Mouse (Mus musculus): ENCODE data around the gene Nr5a2. TPM values are rescaled to one million over a fixed set of nuclear protein-coding genes. Genes with fewer than 3 reads are reported as not detected.

Nr5a2 gene
- total and polyA plus RNA-seq, 2 experiments from 2014 or later = 0.45 to 1.6 TPM

GRCm38 (mm10) chr1:136934051-136934450, 26.2 kb downstream of the Nr5a2 start:
- Histone ChIP-seq H3K27me3 (ENCODE audit: control insufficient read depth, insufficient read depth, low read length) (no peaks in the 10 kb centered on the region), H3K4me1 (ENCODE audit: control insufficient read depth, insufficient read depth) (0 out of 2 replicates have a peak, but pooled peaks cover 5% of the 10 kb centered on the region), H3K27ac (ENCODE audit: low read depth) (no peak overlapping the region), H3K9ac (replicated peaks; ENCODE audit: low read depth, low read length) (no peak overlapping the region), H3K36me3 (replicated peaks; ENCODE audit: control insufficient read depth, insufficient read depth, low read length) (no peaks in the 10 kb centered on the region), H3K4me3 (ENCODE audit: low read depth, low read length) (no peak overlapping the region), H3K9me3 (replicated peaks; ENCODE audit: control insufficient read depth, low read length) (no peaks in the 10 kb centered on the region), H3K4me2 (ENCODE audit: low read depth, low read length) (no peak overlapping the region)
- DNase-seq (ENCODE audit: low spot score) = no peak
- no peak for TF ChIP-seq CTCF (IDR thresholded peaks at IDR 0.05; ENCODE audit: low read depth)
- no peak for TF ChIP-seq EP300 (IDR thresholded peaks at IDR 0.05; ENCODE audit: low read depth)
- ATAC-seq (ENCODE audit: insufficient read depth, low read depth) = no peak
- 77% methylated on average over 10 of the region's 10 CpGs for WGBS

GRCm38 (mm10) chr1:136931026-136931425, 29.2 kb downstream of the Nr5a2 start:
- H3K4me1 ChIP-seq (ENCODE audit: control insufficient read depth, insufficient read depth) = 0 out of 2 replicates have a peak, but pooled peaks cover 5% of the 10 kb centered on the region
- no peak for ATAC-seq (ENCODE audit: insufficient read depth, low read depth)
- no peak for TF ChIP-seq CTCF (IDR thresholded peaks at IDR 0.05; ENCODE audit: low read depth)
- H3K9me3 ChIP-seq (replicated peaks; ENCODE audit: control insufficient read depth, low read length) = no peaks in the 10 kb centered on the region
- H3K27ac ChIP-seq (ENCODE audit: low read depth) = no peak overlapping the region
- no peak for DNase-seq (ENCODE audit: low spot score)
- H3K4me2 ChIP-seq (ENCODE audit: low read depth, low read length) = no peak overlapping the region
- 86% methylated on average over 5 of the region's 5 CpGs for WGBS
- H3K27me3 ChIP-seq (ENCODE audit: control insufficient read depth, insufficient read depth, low read length) = no peaks in the 10 kb centered on the region
- no peaks in the 10 kb centered on the region for H3K36me3 ChIP-seq (replicated peaks; ENCODE audit: control insufficient read depth, insufficient read depth, low read length)
- no peak overlapping the region for H3K4me3 ChIP-seq (ENCODE audit: low read depth, low read length)
- H3K9ac ChIP-seq (replicated peaks; ENCODE audit: low read depth, low read length) = no peak overlapping the region

- no peak for TF ChIP-seq CTCF (IDR thresholded peaks at IDR 0.05; ENCODE audit: low read depth)
- Histone ChIP-seq H3K4me2 (ENCODE audit: low read depth, low read length) (no peak overlapping the region), H3K9ac (replicated peaks; ENCODE audit: low read depth, low read length) (no peak overlapping the region), H3K4me1 (ENCODE audit: control insufficient read depth, insufficient read depth) (0 out of 2 replicates have a peak, but pooled peaks cover 5% of the 10 kb centered on the region), H3K36me3 (replicated peaks; ENCODE audit: control insufficient read depth, insufficient read depth, low read length) (no peaks in the 10 kb centered on the region), H3K4me3 (ENCODE audit: low read depth, low read length) (no peak overlapping the region), H3K9me3 (replicated peaks; ENCODE audit: control insufficient read depth, low read length) (no peaks in the 10 kb centered on the region), H3K27me3 (ENCODE audit: control insufficient read depth, insufficient read depth, low read length) (no peaks in the 10 kb centered on the region), H3K27ac (ENCODE audit: low read depth) (no peak overlapping the region)
- ATAC-seq (ENCODE audit: insufficient read depth, low read depth) (no peak), DNase-seq (ENCODE audit: low spot score) (no peak)
- 94% methylated on average over 6 of the region's 6 CpGs for WGBS
Measured at GRCm38 (mm10) chr1:136929743-136930142, 30.5 kb downstream of the Nr5a2 start.

- ATAC-seq (ENCODE audit: insufficient read depth, low read depth) = no peak
- H3K4me3 ChIP-seq (ENCODE audit: low read depth, low read length) = no peak overlapping the region
- H3K27ac ChIP-seq (ENCODE audit: low read depth) = no peak overlapping the region
- no peaks in the 10 kb centered on the region for H3K9me3 ChIP-seq (replicated peaks; ENCODE audit: control insufficient read depth, low read length)
- no peak for DNase-seq (ENCODE audit: low spot score)
- TF ChIP-seq EP300 (IDR thresholded peaks at IDR 0.05; ENCODE audit: low read depth) (no peak), CTCF (IDR thresholded peaks at IDR 0.05; ENCODE audit: low read depth) (no peak; the same call in 1 of the 2 replicates)
- no peak overlapping the region for H3K4me2 ChIP-seq (ENCODE audit: low read depth, low read length)
- H3K27me3 ChIP-seq (ENCODE audit: control insufficient read depth, insufficient read depth, low read length) = no peaks in the 10 kb centered on the region
- H3K4me1 ChIP-seq (ENCODE audit: control insufficient read depth, insufficient read depth) = no peaks in the 10 kb centered on the region
- H3K36me3 ChIP-seq (replicated peaks; ENCODE audit: control insufficient read depth, insufficient read depth, low read length) = no peaks in the 10 kb centered on the region
- WGBS = 60% methylated on average over 9 of the region's 9 CpGs
- no peak overlapping the region for H3K9ac ChIP-seq (replicated peaks; ENCODE audit: low read depth, low read length)
Measured at GRCm38 (mm10) chr1:136927428-136927827, 32.8 kb downstream of the Nr5a2 start.

- Histone ChIP-seq H3K36me3 (replicated peaks; ENCODE audit: control insufficient read depth, insufficient read depth, low read length) (no peaks in the 10 kb centered on the region), H3K27me3 (ENCODE audit: control insufficient read depth, insufficient read depth, low read length) (no peaks in the 10 kb centered on the region), H3K9ac (replicated peaks; ENCODE audit: low read depth, low read length) (no peak overlapping the region), H3K4me1 (ENCODE audit: control insufficient read depth, insufficient read depth) (no peaks in the 10 kb centered on the region), H3K27ac (ENCODE audit: low read depth) (no peak overlapping the region), H3K9me3 (replicated peaks; ENCODE audit: control insufficient read depth, low read length) (no peaks in the 10 kb centered on the region), H3K4me3 (ENCODE audit: low read depth, low read length) (no peak overlapping the region), H3K4me2 (ENCODE audit: low read depth, low read length) (no peak overlapping the region)
- ATAC-seq (ENCODE audit: insufficient read depth, low read depth) (no peak), DNase-seq (ENCODE audit: low spot score) (no peak)
- no peak for TF ChIP-seq CTCF (IDR thresholded peaks at IDR 0.05; ENCODE audit: low read depth)
- TF ChIP-seq EP300 (IDR thresholded peaks at IDR 0.05; ENCODE audit: low read depth) = no peak
- WGBS = 26% methylated on average over 3 of the region's 3 CpGs
Measured at GRCm38 (mm10) chr1:136926026-136926425, 34.2 kb downstream of the Nr5a2 start.

- no peak overlapping the region for H3K27ac ChIP-seq (ENCODE audit: low read depth)
- no peak for DNase-seq (ENCODE audit: low spot score)
- H3K9ac ChIP-seq (replicated peaks; ENCODE audit: low read depth, low read length) = no peak overlapping the region
- TF ChIP-seq EP300 (IDR thresholded peaks at IDR 0.05; ENCODE audit: low read depth) = no peak
- no peak for TF ChIP-seq CTCF (IDR thresholded peaks at IDR 0.05; ENCODE audit: low read depth)
- no peaks in the 10 kb centered on the region for H3K36me3 ChIP-seq (replicated peaks; ENCODE audit: control insufficient read depth, insufficient read depth, low read length)
- H3K4me1 ChIP-seq (ENCODE audit: control insufficient read depth, insufficient read depth) = 0 out of 2 replicates have a peak, but pooled peaks cover 3% of the 10 kb centered on the region
- no peak overlapping the region for H3K4me3 ChIP-seq (ENCODE audit: low read depth, low read length)
- WGBS = 84% methylated on average over 4 of the region's 4 CpGs
- no peak overlapping the region for H3K4me2 ChIP-seq (ENCODE audit: low read depth, low read length)
- H3K9me3 ChIP-seq (replicated peaks; ENCODE audit: control insufficient read depth, low read length) = no peaks in the 10 kb centered on the region
- no peaks in the 10 kb centered on the region for H3K27me3 ChIP-seq (ENCODE audit: control insufficient read depth, insufficient read depth, low read length)
- no peak for ATAC-seq (ENCODE audit: insufficient read depth, low read depth)
Measured at GRCm38 (mm10) chr1:136920089-136920488, 40.2 kb downstream of the Nr5a2 start.

All from heart, postnatal 0 days (tissue).